Comparison of ENCODE assay signal across 9 mouse cellular contexts in genomic region chr8:124643540-124644339, GRCm38 (mm10). TPM values are rescaled to one million over a fixed set of nuclear protein-coding genes. Genes with fewer than 3 reads are reported as not detected.
DNase-seq lines count a peak whose midpoint lies in the region; ATAC-seq and TF ChIP-seq lines count a peak whose summit lies in the region.
"Had no signal": no experiment of that assay in that cellular context is flagged by ENCODE, and none has a peak within 500 bp of the region (broad histone marks: within the 10 kb centered on the region; RNA-seq: fewer than 3 reads in every experiment).

No protein-coding gene starts in this region.

- H3K4me1 ChIP-seq in heart, embryonic 12.5 days (replicated peaks), result peaks cover 67% of the 10 kb centered on the region
- H3K4me1 ChIP-seq in stomach, embryonic 14.5 days (ENCODE audit: control insufficient read depth, insufficient read depth, low read length), result peaks cover 17% of the 10 kb centered on the region

- peaks cover 40% of the 10 kb centered on the region for H3K36me3 ChIP-seq in heart, embryonic 12.5 days
- peaks cover 4% of the 10 kb centered on the region; the same call in 1 of the 2 replicates for H3K36me3 ChIP-seq in stomach, embryonic 14.5 days (ENCODE audit: control insufficient read depth, insufficient read depth, low read length)

- H3K4me3 ChIP-seq in heart, embryonic 12.5 days, result 0 out of 2 replicates have a peak overlapping the region, but pooled peaks have one; percentile 11
- no peak overlapping the region for H3K4me3 ChIP-seq in stomach, embryonic 14.5 days (ENCODE audit: low read depth, low read length)

- TF ChIP-seq POLR2A in brain, embryonic 14.5 days (IDR thresholded peaks at IDR 0.05; ENCODE audit: borderline replicate concordance, extremely low read depth, insufficient read depth, insufficient read length, poor library complexity, severe bottlenecking), result no peak

- no peak for TF ChIP-seq CTCF in brain, embryonic 14.5 days (IDR thresholded peaks at IDR 0.05; ENCODE audit: borderline replicate concordance, extremely low read depth, insufficient read depth, insufficient read length)

- H3K27ac ChIP-seq in heart, embryonic 12.5 days (ENCODE audit: poor library complexity, severe bottlenecking), result peak overlapping the region; percentile 99
- H3K27ac ChIP-seq in stomach, embryonic 14.5 days (ENCODE audit: low read length), result peak overlapping the region; percentile 76; the same call in 1 of the 2 replicates

- DNase-seq in frontal cortex, postnatal 25 days (ENCODE audit: low spot score in 2 of 2), result no peak
- peak; percentile 90 for DNase-seq in brain, embryonic 14.5 days (ENCODE audit: low read depth)
- peak; percentile 74 for DNase-seq in kidney, postnatal 10 days
- DNase-seq in lung, postnatal 14 days, result peak; percentile 74
- no peak for DNase-seq in thymus, postnatal 14 days

- no peaks in the 10 kb centered on the region; the same call in 1 of the 2 replicates for H3K9me3 ChIP-seq in heart, embryonic 12.5 days (replicated peaks)
- H3K9me3 ChIP-seq in stomach, embryonic 14.5 days (ENCODE audit: control insufficient read depth, low read depth, low read length), result no peaks in the 10 kb centered on the region

- H3K9ac ChIP-seq in heart, embryonic 12.5 days, result peak overlapping the region; percentile 67
- H3K9ac ChIP-seq in stomach, embryonic 14.5 days (replicated peaks; ENCODE audit: low read depth, low read length), result no peak overlapping the region

- 26% methylated on average over 18 of the region's 18 CpGs for WGBS in heart, embryonic 12.5 days
- 55% methylated on average over 18 of the region's 18 CpGs for WGBS in stomach, embryonic 14.5 days

- no peaks in the 10 kb centered on the region for H3K27me3 ChIP-seq in heart, embryonic 12.5 days (replicated peaks)
- H3K27me3 ChIP-seq in stomach, embryonic 14.5 days (ENCODE audit: control insufficient read depth, insufficient read depth, low read length), result no peaks in the 10 kb centered on the region
- H3K27me3 ChIP-seq: CH12.LX had no signal

- ATAC-seq in frontal cortex, adult (ENCODE audit: low TSS enrichment), result peak; percentile 89
- ATAC-seq in heart, embryonic 12.5 days (ENCODE audit: insufficient number of reproducible peaks, low FRiP score), result peak; percentile 85
- no peak for ATAC-seq in stomach, embryonic 14.5 days (ENCODE audit: insufficient number of reproducible peaks, insufficient read depth, low FRiP score, low read depth)

- H3K4me2 ChIP-seq in heart, embryonic 12.5 days, result peak overlapping the region; percentile 55
- H3K4me2 ChIP-seq in stomach, embryonic 14.5 days (replicated peaks; ENCODE audit: low read depth, low read length), result 0 out of 2 replicates have a peak overlapping the region, but pooled peaks have one; percentile 3

RNA-seq across cellular contexts. Expression of gene 2310022B05Rik, which starts 19.4 kb away (rescaled TPM):
- polyA plus RNA-seq in brain, embryonic 14.5 days (2012; rRNA removed), result 78.7 and 83.1 TPM in 2 replicates
- polyA plus RNA-seq in heart, embryonic 12.5 days (2016; fragmentation: Nextera tagmentation; extraction: Ambion mirVana), result 49.1 and 52.5 TPM in 2 replicates
- polyA plus RNA-seq in stomach, embryonic 14.5 days (2014; fragmentation: Nextera tagmentation; extraction: Ambion mirVana), result 40.3 and 41.6 TPM in 2 replicates

Comparison
In these comparisons a context has a peak if more than half of its experiments do, and no peak if none do; other contexts are left out.
1. DNase-seq: peak in brain, embryonic 14.5 days (single experiment), kidney, postnatal 10 days (single experiment) and lung, postnatal 14 days (single experiment); none in frontal cortex, postnatal 25 days (0 of 2) and thymus, postnatal 14 days (single experiment).